Mouse (Mus musculus) adrenal gland, adult (tissue): ENCODE data around the gene Ddx50.
"Not testable (repeated sequence)": the region's sequence is repeated elsewhere in the genome, so short reads cannot be mapped to it uniquely, and the experiment has no call there.

Experiments used
- DNase-seq, 2 experiments: peaks; one replicate each; pipeline ENCODE4 v3.0.0; 2022 to 2023; ENCODE audit warnings: low spot score in 1 of 2; ENCODE audit not compliant: inconsistent age in 2 of 2

The Ddx50 gene

DNA sequence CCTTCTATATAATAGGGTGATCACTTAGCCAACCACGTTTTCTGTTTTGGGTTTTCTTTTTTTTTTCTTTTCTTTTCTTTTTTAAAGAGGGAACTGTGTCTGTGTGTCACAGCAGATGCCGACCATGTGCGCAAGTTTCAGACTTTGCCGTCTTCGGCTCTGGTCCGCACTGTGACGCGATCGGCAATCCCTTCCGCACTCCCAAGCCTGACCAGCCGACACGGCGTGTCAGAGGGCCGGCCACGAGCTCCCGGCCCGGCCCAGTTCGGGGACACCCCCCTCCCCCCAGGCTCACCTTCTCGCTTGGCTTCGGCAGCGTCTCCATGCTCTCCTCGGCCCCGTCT, 49.2 kb downstream of the Ddx50 start:
- no peak for DNase-seq

DNA sequence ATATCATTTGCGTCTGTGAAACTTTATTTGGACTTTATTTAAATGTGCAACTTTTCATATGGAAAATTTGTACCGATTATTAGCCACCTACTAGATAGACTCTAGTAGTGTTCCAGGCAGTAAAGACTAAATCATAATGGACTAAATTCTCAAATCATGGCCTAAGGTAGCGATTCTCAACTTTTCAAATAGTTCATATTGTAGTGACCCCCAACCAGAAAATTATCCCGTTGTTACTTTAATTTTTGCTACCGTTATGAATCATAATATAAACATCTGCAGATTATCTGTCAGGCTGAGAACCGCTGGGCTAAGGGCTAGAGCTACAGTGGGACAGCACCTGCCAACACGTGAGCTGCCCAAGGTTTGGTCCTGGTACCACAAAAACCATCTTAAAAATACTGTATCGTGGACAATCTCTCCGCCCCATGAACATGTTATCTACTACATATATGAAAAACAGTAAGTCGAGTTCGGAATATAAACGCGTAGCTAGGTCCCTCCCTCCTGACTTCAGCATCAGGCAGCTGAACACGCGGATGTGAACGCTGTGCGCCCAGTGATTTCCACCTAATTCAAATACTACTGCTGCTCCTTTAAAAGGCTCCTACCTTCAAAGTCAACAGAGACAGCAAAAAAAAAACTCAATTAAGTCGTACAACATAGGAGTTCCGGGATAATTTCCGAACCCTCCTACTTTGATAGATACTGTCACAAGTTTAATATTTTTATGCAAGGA, 49.8 kb downstream of the Ddx50 start:
- DNase-seq, result peak in 1 of 2 experiments; percentile 62

DNA sequence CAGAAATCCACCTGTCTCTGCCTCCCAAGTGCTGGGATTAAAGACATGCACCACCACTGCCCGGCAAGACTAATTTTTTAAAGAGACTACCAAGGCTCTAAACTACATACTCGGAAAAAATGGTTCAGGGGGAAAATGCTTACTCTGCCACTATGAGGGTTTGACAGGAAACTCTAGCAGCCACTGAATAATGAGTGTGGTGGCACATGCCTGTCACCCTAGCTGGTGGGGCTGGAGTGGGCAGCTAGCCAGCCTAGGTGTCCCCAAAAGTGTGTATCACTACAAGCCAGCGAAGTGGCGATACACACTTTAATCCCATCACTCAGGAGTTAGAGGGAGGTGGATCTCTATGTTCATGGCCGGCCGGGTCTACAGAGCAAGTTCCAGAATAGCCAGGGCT, 51.0 kb downstream of the Ddx50 start:
- no peak for DNase-seq

DNA sequence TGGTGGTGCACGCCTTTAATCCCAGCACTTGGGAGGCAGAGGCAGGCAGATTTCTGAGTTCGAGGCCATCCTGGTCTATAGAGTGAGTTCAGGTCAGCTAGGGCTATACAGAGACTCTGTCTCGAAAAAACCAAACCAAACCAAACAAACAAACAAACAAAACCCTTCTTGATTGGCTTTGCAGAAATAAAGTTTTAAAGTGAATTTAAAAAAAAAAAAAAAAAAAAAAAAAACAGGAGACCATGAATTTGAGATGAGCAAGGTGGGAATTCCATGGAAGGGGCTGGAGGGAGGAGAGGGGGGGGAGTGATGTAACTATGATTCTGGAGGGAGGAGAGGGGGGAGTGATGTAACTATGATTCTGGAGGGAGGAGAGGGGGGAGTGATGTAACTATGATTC, 51.7 kb downstream of the Ddx50 start:
- not testable (repeated sequence) for DNase-seq

DNA sequence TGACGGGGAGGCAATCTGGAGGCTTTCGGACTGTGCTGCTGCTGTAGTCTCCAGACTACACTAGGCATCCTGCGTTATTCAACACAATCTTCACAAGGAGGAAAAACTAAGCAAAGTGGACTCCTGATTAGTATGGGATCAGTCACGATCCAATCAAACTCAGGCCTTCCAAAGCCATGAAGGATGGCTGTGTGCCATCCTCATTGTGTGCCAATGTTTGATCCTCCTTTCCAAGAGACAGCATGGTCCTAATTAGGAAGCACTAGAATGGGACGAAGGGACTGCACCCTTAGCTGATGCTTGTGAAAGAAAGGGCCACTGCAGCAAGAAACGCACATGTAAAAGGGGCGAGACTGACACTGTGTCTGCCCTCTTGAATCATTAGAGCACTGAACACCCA, 58.5 kb downstream of the Ddx50 start:
- no peak for DNase-seq

DNA sequence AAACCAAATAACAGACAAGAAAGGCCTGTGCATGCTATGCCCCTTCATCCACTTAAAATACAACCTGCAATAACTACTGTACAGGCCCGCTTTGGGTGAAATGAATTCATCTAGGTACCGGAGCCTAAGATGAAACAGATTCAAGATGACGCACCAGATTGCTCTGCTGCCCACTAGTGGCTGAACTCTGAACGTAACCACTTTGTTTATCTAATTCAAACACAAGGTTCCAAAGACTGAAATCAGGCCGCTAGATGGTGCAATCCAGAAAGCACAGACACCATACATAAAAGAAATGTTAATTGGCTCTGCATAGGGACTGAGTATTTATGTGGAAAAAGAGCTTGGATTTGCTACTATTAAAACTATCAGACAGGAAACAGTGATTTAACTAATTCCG, 60.8 kb downstream of the Ddx50 start:
- peak; percentile 82 to 96 for DNase-seq

DNA sequence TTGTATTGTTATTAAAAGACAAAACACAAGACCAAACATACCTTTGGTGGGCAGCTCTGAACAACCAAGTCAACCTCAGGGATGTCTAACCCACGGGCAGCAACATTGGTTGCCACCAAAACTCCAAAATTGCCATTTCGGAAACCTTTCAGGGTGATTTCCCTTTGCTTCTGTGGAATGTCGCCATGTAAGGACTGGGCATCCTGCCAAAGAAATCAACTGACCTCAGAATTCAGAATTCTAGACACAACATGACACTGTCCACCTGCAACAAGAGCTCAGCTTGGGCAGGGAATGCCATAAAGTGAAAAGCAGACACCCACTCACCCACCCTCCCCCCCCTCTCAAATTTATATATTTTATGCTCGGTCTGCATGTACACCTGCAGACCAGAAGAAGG, 62.4 kb downstream of the Ddx50 start:
- DNase-seq, result peak in 1 of 2 experiments; percentile 68

DNA sequence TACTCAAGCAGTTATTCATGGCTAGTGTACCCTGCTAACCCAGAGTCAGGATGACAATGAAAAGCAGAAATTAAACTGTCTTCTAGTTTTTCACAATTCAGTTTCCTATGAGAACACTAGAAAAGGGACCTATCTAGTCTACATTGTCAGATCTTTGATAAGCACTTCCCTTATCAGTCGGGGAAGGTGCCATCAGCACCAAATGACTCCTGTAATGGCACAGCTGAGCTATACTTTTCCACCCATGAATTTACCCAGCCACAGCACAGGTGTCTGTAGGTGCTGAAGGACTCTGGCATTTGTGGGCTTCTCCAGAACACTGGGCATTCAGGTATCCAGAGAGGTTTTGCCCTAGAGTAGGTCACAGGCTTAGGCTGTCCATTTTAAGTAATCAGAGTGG, 67.8 kb downstream of the Ddx50 start:
- no peak for DNase-seq

DNA sequence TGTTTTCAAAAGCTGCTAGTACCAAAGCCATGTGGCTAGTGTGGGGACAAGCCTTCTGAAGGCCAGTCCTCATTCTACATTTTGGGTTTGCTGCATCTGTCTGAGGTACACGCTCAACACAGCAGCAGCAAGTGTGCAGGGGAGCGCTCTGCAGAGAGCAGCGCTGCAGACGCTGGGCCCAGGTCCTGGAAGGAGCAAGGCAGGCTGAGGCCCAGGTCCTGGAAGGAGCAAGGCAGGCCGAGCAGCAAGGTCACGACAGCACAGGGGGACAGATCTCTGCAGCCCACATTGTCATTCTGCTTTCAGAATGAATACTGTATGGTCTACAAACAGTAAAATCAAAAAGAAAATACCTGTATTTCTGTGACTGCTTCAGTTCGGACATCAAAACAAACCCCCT, 68.3 kb downstream of the Ddx50 start:
- no peak for DNase-seq

DNA sequence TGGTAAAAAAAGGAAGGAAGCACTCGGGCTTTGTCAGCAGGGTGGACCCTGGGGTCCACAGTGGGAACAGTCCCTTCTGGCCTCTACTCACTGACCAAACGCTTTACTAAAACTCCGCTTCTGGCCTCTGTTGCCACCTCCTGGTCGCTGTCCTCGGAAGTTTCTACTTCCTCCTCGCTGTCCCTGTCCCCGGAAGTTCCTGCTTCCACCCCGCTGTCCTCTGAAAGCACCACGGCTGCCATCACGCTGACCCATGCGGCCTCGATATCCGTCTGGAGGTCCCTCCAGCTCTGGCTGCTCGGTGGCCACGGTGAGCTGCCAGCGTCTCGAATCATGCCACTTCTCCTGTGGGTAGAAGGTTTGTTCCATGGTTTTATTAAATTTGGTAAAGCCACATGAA, 68.8 kb downstream of the Ddx50 start:
- DNase-seq, result no peak

DNA sequence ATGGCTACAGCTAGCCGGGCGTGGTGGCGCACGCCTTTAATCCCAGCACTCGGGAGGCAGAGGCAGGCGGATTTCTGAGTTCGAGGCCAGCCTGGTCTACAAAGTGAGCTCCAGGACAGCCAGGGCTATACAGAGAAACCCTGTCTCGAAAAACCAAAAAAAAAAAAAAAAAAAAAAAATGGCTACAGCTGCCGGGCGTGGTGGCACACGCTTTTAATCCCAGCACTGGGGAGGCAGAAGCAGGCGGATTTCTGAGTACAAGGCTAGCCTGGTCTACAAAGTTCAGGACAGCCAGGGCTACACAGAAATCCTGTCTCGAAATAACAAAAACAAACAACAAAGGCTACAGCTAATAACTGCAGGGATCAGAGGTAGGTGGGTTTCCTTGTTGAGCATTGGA, 71.9 kb downstream of the Ddx50 start:
- DNase-seq, result not testable (repeated sequence)

DNA sequence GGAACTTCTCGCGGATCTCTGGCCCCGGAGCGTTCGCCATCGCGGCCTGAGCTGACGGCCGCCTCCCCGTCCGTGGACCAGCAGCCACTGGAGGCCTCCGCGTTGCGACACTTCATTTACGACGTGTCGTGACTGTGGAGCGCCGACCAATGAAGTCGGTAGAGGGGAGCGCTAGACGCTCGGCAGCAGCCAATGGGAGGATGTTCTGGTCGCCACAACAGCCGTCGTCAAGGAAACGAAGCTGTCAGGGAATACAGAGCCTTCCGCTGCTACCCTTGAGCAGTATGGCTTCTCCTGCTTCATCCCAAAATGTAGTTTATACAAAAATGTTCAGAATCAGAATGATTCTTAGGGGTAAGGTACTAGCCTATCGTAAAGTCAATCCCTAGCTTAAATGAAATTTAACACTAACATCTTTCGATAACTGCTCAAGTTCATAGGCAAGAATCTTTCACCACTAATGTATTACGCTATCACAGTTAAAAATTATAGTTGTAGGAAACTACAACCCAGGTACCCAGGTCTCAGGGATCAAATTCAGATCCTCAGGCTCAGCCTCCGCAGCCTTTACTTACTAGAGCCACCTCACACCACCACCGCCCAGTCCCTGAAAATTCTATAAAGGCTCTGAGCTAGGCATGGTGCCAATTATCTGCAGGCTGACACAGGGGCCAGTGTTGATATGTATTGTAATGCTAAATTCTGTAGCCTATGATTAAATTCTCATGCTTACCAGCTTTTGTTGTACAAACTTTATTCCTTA, 72.5 kb downstream of the Ddx50 start, which contains the start of gene Kif1bp:
TSS of gene Kif1bp (minus strand) at position 120 of the 763 bp plus-strand sequence.
- peak; percentile 97 to 98 for DNase-seq

DNA sequence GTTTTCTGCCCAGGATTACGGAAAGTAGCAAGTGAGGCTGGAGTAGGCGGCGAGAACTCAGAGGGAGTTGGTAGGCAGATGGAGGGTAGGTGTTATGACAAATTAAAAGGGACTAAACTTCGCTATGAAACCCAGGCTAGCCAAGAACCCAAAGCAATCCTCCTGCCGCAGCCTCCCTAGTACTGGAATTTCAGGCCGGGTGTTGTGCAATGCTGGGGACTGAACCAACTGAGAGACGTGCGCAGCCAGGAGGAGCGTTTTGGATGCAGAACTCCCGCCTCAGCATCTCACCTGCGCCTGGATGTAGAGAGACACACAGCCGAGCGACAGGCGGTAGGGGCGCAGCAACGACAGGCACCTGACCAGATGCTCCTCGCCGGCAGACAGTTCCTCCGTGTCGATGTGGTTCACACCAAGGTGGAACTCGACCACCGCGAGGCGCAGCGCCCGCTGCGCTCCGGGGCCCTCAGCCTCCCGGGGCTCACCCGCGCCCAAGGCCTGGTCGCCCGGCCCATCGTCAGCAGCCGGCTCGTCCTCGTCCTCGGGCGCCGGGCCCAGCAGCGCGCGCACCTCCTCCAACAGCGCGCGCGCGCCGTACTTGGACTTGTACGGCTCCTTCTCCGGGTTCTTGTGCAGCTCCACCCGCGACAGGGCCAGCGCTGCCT, 73.2 kb downstream of the Ddx50 start:
- DNase-seq, result no peak

DNA sequence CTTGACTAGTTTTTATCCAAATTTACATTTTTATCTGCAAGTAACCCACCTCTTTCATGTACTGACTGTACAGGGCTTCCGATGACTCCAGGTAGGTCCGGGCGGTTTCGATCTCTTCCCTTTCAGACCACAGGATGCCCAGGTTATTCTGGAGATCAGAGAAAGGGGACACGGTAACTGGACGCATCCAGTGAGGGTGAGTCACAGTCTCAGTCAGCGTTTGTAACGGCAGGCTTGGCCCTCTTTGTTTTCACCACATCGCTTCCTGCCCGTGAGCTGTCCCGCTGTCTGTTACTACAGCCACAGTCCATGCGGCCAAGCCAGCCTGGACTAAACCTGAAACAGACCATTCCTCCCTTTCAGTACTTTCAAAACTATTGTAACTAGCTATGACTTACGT, 76.0 kb downstream of the Ddx50 start:
- DNase-seq, result no peak

DNA sequence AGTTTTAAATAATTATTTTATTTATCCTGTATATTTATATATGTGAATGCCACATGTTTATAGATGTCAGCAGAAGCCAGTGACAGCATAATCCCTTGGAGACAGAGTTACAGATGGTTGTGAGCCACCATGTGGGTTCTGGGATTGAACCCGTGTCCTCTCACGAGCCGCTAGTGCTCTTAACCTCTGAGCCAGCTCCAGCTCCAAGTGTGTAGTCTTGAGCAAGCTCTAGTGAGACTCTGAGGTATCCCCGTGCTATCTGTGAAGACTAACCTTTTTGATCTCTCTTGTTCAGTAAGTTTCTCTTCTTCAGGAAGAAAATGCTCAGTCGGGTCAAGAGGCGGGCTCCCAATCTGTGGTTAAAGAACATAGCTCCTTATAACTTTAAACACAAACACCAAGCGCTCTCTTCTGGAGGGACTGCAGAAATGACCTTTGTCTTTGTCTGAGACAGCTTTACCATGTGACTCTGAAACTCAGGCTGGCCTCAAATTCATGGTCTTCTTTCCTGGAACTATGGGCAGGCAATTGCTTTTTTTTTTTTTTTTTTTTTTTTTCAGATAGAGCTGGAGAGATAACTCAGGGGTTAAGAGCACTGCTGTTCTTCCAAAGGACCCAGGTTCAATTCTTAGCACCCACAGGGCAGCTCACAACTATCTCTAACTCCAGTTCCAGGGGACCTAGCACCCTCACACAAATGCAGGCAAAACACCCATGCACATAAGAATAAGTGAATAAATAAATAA, 80.7 kb downstream of the Ddx50 start:
- DNase-seq, result no peak

DNA sequence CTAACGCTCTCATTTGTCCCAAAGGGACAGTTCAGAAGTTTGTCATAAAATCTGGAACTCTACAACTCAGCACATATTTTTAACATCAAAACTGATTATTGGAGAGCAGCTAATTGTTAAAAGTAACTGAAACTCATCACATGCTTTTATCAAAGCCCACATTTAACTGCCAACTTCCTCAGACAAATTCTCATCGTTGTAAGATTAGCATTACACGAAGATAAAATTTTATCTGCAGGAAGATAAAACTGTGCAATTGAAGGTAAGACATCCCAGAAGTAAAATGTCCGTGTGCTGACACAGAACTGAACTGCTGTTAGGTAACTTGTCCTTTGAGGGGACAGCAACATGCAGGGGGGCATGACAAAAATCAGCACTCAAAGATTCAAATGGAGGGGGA, 82.2 kb downstream of the Ddx50 start:
- DNase-seq, result no peak
